Mouse (Mus musculus) layer of hippocampus, adult 8-10 months (tissue): Measurements from ENCODE around the gene Tmem245. TPM values are rescaled to one million over a fixed set of nuclear protein-coding genes. Genes with fewer than 3 reads are reported as not detected.

Experiments
- DNase-seq, 2 experiments: peaks; one replicate each; pipeline ENCODE4 v3.0.0; 2022; ENCODE audit warnings: low spot score in 2 of 2
- total RNA-seq, 4 experiments: library from RNA; stranded (reverse); gene quantifications; 2 replicates each; pipeline ENCODE4 v1.2.4; 2022

Gene Tmem245
- 10 to 100 TPM; 30.9 to 42.1 (median 33.8) TPM for total RNA-seq

- peak; percentile 90 to 92 for DNase-seq
Measured at GRCm38 (mm10) chr4:56946641-56947640, at the start of gene Tmem245. TSS of gene Tmem245 (minus strand) at chr4:56947437.

DNA sequence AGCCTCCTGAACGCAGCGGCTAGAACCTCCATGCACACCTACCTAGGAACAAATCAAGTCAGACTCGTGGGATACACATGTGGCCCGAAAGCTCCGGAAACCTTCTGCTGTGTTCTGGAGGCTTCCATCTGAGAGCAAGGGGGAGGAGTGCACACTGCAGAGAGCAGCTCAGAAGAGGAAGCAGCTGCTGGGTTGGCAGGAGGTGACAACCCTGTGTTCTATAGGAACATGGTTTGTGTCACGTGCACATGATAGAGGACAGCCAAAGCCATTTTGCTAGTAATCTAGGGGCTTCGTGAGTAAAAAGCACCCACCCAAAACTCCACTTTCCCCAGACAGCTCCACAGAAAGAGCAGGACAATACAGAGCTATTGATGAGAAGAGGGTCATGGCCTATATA, 46.1 kb upstream of the Tmem245 start:
- DNase-seq, result no peak

- DNase-seq, result no peak
Measured at GRCm38 (mm10) chr4:56991951-56992350, 44.7 kb upstream of the Tmem245 start.

GRCm38 (mm10) chr4:56990215-56990584, 43.0 kb upstream of the Tmem245 start, which contains the start of gene Frrs1l:
TSS of gene Frrs1l (minus strand) at chr4:56990391.
- DNase-seq, result peak in 1 of 2 experiments; percentile 64

- peak; percentile 32 to 48 for DNase-seq
Measured at GRCm38 (mm10) chr4:56989431-56990214, 42.4 kb upstream of the Tmem245 start.

DNA sequence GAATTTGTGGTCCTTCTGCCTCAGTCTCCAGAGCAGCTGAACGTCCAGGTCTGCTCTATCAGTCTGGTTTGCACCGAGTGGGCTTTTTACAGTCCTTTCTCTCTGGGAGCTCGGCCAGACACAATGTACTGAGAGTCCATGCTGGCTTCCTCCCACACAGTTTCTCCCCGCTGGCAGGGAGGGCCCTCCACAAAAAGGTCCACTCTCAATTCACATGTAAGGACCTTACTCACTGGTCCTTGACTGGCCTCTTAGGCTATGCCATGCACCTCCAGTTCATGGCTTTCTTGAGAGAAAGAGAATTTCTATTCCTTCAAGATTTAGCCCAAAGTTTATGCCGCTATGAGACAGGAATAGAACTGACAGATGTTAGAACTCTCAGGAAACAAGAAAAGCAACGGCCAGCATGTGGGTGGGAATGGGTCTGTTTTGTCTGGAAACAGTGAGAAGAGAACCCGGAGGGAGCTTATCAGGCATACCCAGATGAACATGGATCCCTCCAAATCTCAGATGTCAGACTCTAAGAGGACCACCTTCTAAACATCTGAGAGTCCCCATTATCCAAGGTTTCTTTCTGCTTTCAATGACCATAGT, 18.4 kb upstream of the Tmem245 start:
- DNase-seq, result no peak

DNA sequence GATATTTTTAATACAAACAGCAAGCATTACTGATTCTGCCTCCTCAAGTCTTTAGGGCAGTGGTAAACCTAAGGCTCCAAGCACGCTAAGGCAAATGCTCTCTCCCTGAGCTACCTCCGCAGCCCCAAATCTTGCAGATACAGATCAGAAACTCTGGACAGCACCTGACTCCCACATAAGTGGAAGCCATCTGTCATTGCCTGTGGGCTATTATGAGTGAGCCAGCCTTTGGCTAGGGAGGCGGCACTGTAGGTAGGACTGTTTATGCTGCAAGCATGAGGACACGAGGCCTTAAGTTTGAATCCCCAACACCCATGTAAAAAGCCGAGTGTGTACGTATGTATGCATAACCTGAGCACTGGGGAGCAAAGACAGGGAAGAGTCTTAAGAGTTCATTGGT, 16.4 kb upstream of the Tmem245 start:
- no peak for DNase-seq

DNA sequence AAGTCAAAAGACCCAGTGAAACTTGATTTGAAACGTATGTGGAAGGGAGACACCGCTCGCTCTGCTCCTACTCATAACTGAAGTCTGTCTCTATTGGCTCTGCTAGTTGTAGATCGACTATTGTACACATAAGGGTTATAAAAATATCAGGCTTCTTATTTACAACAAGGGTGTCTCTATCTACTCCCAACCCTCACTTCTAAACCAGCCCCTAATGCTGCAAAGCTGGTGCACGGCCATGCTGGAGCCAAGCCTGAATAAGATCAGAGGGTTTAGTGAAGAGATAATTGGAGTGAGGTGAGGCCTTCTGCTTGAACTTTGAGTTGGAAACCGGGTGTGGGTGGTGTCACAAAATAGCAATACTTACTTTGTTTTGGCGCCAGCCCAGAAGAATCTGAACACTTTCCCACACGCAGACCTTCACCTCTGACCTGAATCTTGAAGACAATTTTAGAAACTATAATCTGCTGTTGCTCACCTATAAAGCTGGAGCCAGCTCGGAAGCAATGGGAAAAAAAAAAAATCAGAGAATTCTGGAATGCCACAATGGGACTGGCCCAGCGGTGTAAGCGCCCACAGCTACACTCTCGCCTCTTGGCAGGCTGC, 14.2 kb upstream of the Tmem245 start:
- no peak for DNase-seq

DNA sequence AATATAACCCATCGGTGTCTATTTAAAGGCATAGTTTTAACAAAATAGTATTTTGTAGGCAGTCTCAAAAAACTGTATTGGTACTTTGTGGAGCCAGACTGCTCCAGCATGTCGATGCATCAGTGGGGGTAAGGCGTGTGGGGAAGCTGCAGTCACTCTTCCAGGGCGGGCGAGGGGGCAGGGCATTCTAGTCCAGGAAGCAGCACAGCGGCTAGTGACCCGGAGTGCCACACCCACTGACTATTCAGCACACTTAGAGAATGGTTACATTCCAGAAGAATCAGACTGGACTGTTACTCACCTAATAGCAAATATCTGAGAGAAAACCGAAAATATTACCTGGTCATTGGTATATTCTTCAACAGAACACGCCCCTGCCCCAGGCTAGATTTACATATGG, 10.3 kb upstream of the Tmem245 start:
- DNase-seq, result no peak

DNA sequence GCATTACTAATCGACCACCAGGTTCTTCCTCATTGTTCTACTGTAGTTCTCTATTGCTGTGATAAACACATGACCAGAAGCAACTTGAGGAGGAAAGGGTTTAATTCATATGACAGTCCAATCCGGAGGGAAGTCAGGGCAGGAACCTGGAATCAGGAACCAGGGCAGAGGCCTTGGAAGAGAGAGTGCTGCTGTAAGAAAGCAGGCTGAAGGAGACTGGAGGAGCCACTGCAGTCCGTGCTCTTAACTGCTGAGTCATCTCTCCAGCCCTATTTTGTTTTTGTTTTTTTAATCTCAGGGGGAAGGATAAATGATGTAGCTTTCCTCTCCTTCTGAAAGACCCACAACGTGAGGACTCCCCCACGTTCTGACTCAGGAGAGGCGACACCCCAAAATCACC, 6.0 kb upstream of the Tmem245 start:
- DNase-seq, result no peak

DNA sequence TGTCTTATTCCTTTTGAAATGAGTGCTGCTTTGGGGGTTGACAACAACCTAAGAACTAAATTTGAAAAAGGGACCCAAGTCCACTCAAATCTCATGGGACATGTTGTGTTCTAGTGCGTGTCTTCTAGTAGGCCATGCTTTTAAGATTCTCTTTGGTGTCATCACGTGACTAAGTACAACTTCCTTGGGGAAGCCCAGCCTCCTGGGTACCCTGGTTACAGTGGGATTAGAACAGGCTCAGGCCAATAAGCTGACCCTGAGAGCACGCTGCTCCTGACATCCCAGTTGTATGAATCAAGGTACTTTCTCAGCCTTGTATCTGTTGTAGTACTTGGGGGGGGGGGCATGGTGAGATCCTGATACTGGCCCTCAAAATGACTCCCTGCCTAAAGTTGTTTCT, 4.5 kb upstream of the Tmem245 start:
- DNase-seq, result no peak

- DNase-seq, result no peak
Measured at GRCm38 (mm10) chr4:56949494-56949893, 2.3 kb upstream of the Tmem245 start.

- no peak for DNase-seq
Measured at GRCm38 (mm10) chr4:56946180-56946579, 1.1 kb downstream of the Tmem245 start.

GRCm38 (mm10) chr4:56944286-56944685, 3.0 kb downstream of the Tmem245 start:
- DNase-seq, result no peak

DNA sequence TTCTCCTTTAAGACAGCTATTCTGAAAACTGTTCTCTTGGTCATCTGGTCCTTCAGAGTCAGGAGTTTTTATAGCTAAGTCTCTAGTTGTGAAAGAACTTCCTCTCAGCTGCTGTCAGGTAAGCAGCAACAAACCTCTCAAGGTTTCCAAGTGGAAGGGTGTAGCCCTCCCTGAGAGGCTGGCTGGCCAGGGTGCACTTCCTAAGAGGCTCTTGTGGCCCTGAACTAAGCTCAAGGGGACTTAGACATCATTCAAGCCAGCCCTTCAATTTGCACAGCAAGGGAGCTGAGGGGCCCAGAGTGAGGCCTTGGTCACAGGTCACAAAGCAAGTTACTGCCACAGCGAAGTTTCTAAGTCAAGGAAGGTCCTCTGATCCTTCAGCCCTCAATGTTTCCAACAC, 4.0 kb downstream of the Tmem245 start:
- no peak for DNase-seq

GRCm38 (mm10) chr4:56942567-56942966, 4.7 kb downstream of the Tmem245 start:
- no peak for DNase-seq

DNA sequence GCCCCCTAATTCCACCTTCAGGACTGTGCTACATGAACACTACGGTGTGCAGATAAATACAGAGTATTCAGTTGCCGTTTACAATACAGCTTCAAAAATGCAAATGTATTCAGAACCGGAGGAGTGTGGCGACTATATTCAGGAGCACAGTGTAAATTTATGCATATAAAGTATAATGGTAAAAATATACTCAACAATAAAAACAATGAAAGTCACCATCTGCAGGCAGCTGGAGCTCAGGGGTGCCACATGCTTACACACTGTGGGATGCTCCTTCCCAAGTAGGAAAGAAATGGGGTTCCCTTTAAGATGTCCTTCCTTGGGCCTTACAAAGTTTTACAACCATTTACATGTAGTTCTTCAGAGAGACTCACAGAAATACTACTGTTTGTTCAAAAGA, 5.8 kb downstream of the Tmem245 start:
- no peak for DNase-seq

- no peak for DNase-seq
Measured at GRCm38 (mm10) chr4:56937136-56937535, 10.1 kb downstream of the Tmem245 start.

- DNase-seq, result no peak
Measured at GRCm38 (mm10) chr4:56935327-56935726, 11.9 kb downstream of the Tmem245 start.

DNA sequence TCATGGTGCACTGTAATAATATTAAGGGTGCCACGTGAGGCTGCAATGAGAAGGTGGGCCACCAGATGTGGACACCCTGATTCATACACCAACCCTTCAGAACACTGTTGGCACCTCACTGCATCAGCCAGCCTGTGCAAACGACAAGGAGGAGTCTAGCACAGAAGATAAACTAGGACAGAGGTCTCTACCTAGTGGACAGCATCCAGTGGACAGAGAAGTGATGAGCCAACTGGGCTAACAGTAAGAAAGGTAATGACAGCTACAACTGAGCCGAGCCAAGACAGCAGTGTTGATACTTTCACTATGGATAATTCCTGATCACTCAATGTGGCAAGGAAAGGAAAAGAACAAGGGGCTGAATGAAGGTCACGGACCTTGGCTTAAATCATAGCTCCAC, 14.1 kb downstream of the Tmem245 start:
- DNase-seq, result no peak

DNA sequence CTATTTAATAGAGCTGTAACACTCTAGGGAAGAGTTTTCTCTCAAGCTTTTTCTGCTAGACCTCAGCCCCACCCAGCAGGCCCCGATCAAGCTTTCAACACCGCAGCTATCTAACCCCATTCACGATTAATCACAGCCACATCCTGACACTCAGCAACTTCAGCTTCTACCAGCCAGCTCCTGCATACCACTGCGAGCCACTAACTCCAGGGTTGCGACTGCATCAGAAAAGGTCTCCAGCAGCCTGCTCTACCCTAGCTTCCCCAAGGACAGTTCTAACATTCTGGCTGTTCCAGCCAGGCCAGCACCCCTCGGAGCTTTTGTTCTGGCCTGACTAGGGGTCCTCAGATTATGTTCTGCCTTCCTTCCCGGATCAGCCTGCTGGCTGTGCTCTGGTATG, 15.1 kb downstream of the Tmem245 start:
- no peak for DNase-seq
